12 mouse cellular contexts compared by ENCODE assay signal in the genomic region with DNA sequence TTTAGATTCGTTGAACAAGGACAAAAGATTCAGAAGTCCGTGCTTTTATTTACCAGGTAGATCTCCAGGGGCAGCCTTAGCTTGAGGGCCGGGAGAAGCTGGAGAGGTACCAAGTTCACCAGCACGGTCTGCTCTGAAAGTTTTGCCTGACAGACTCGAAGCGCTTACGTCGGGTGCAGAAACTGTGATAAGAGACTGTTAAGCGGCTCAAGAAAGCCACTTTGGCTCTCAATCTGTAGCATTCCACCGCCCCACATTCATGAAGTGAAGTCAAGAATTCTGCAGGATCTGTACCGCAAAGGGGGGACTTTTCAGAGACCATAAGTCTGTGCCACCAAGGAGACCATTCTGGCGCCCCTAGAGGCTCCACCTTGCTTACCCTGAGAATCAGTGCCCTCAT.
"Had no signal": no experiment of that assay in that cellular context is flagged by ENCODE, and none has a peak within 500 bp of the region (broad histone marks: within the 10 kb centered on the region; RNA-seq: fewer than 3 reads in every experiment).

No protein-coding gene starts in this region.

- H3K4me2 ChIP-seq: kidney, embryonic 15.5 days; limb, embryonic 15.5 days; liver, embryonic 13.5 days; lung, embryonic 15.5 days; midbrain, embryonic 15.5 days had no signal

- H3K9ac ChIP-seq: kidney, embryonic 15.5 days; limb, embryonic 15.5 days; liver, embryonic 13.5 days; lung, embryonic 15.5 days; midbrain, embryonic 15.5 days had no signal

- H3K36me3 ChIP-seq: kidney, embryonic 15.5 days; limb, embryonic 15.5 days; liver, embryonic 13.5 days; lung, embryonic 15.5 days; midbrain, embryonic 10.5 days; midbrain, embryonic 15.5 days had no signal

- H3K4me1 ChIP-seq: kidney, embryonic 15.5 days; limb, embryonic 15.5 days; midbrain, embryonic 10.5 days; midbrain, embryonic 15.5 days had no signal

- ATAC-seq: intestine, embryonic 16.5 days; midbrain, embryonic 15.5 days had no signal

- H3K4me3 ChIP-seq: kidney, embryonic 15.5 days; limb, embryonic 15.5 days; liver, embryonic 13.5 days; lung, embryonic 15.5 days; midbrain, embryonic 10.5 days; midbrain, embryonic 15.5 days had no signal

- DNase-seq: kidney, adult 2 months; layer of hippocampus, adult 9-11 months; layer of hippocampus, postnatal 36 days; liver, embryonic 13.5 days; right cerebral cortex, postnatal 14 days; thymus, postnatal 4 days had no signal

- H3K27me3 ChIP-seq: kidney, embryonic 15.5 days; limb, embryonic 15.5 days; lung, embryonic 15.5 days; midbrain, embryonic 15.5 days had no signal

- H3K27ac ChIP-seq: kidney, embryonic 15.5 days; limb, embryonic 15.5 days; liver, embryonic 13.5 days; lung, embryonic 15.5 days; midbrain, embryonic 10.5 days; midbrain, embryonic 15.5 days had no signal

- H3K9me3 ChIP-seq: kidney, embryonic 15.5 days; limb, embryonic 15.5 days; liver, embryonic 13.5 days; lung, embryonic 15.5 days; midbrain, embryonic 15.5 days had no signal
